Comparison of ENCODE assay signal across 8 mouse cellular contexts in the genomic region with DNA sequence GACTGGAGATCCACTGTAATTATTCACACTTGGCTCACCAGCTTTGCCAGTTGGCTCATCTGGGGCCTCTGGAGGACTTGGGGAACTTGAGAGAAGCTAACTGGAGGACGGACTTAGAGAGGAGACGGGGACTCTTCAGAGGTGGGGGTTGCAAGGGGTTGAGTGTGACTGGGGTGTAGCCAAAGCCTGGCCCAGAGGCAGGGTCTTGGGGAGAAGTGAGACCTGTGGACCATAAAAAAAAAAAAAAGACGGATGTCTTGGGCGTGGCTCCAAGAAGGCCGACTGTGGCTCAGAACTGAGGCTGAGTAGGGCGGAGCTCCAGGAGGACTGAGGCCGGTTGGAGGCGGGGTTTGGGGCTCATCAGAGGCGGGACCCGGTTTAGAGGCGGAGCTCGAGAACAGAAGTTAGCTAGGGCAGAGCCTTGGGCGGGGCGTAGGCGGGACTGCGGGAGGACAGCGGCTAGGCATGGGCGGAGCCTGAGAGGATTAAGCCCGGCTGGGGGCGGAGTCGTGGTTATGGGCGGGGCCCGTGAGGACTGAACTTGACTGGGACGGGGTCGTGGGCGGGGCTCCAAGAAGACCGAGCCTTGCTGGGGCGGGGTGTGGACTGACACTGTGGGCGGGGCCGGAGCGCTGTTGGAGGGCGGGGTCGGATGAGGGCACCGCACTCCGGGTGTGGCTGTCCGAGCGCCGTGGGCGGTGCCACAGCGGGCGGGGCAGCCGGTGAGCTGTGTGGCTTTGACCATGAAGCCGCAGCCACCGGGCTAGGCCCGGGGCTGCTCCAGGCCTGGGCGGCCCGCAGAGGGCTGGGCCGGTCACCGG. TPM values are rescaled to one million over a fixed set of nuclear protein-coding genes. Genes with fewer than 3 reads are reported as not detected.
DNase-seq lines count a peak whose midpoint lies in the region; ATAC-seq lines count a peak whose summit lies in the region.

A gene (plus strand): TSS at position 638 of the 821 bp plus-strand sequence.

- H3K36me3 ChIP-seq in hindbrain, embryonic 16.5 days (ENCODE audit: control insufficient read depth, insufficient read depth, low read length): no peaks in the 10 kb centered on the region
- no peaks in the 10 kb centered on the region for H3K36me3 ChIP-seq in macrophage (ENCODE audit: inconsistent target)

- H3K9me3 ChIP-seq in hindbrain, embryonic 16.5 days (ENCODE audit: control insufficient read depth, low read length): no peaks in the 10 kb centered on the region

- H3K4me1 ChIP-seq in hindbrain, embryonic 16.5 days (ENCODE audit: control insufficient read depth, insufficient read depth, low read depth, low read length): peaks cover 11% of the 10 kb centered on the region

- peak within 1 kb of the TSS; percentile 70 for H3K9ac ChIP-seq in hindbrain, embryonic 16.5 days (ENCODE audit: low read depth, low read length)

- 0 out of 2 replicates have a peak within 1 kb of the TSS, but pooled peaks have one; percentile 50 for H3K27ac ChIP-seq in hindbrain, embryonic 16.5 days (ENCODE audit: low read depth, low read length)
- H3K27ac ChIP-seq in macrophage: no peak within 1 kb of the TSS

- H3K4me2 ChIP-seq in hindbrain, embryonic 16.5 days (ENCODE audit: low read length): peak within 1 kb of the TSS; percentile 79

- no peaks in the 10 kb centered on the region for H3K79me2 ChIP-seq in macrophage (ENCODE audit: inconsistent target)

- peaks cover 3% of the 10 kb centered on the region; the same call in 1 of the 2 replicates for H3K27me3 ChIP-seq in hindbrain, embryonic 16.5 days (replicated peaks; ENCODE audit: control insufficient read depth, insufficient read depth, low read length)

- ATAC-seq in hindbrain, embryonic 16.5 days: peak; percentile 90

- H3K4me3 ChIP-seq in hindbrain, embryonic 16.5 days (ENCODE audit: low read length): peak within 1 kb of the TSS; percentile 59
- peak within 1 kb of the TSS; percentile 43 for H3K4me3 ChIP-seq in macrophage (ENCODE audit: inconsistent target)

- WGBS in hindbrain, embryonic 16.5 days: 3% methylated on average over 47 of the region's 49 CpGs
- WGBS in macrophage (ENCODE audit: missing documents): 2% methylated on average over 48 of the region's 49 CpGs

- DNase-seq in WW6 (ENCODE audit: low read depth, low spot score): peak; percentile 98
- peak; percentile 82 to 83 for DNase-seq in cerebellum, postnatal 4 days (ENCODE audit: low spot score in 2 of 2)
- peak; percentile 99 for DNase-seq in gastrocnemius, adult 18-20 months (ENCODE audit: low spot score)
- peak; percentile 96 to 97 for DNase-seq in left cerebral cortex, adult 18-20 months (ENCODE audit: low spot score in 2 of 2)
- peak; percentile 98 for DNase-seq in right cerebral cortex, adult 18-20 months
- DNase-seq in urinary bladder, postnatal 10 days (ENCODE audit: low spot score): peak; percentile 93

RNA-seq across cellular contexts. Expression of the gene that starts here (rescaled TPM):
- 10 to 100 TPM; 19.1 to 23.1 TPM for total RNA-seq in gastrocnemius, adult 18-20 months (2021)
- polyA plus RNA-seq in hindbrain, embryonic 16.5 days (2015; fragmentation: Nextera tagmentation; extraction: Ambion mirVana): 105 and 131 TPM in 2 replicates
- total RNA-seq in left cerebral cortex, adult 18-20 months (2021): 10 to 100 TPM; 95.4 to 97.6 TPM
- total RNA-seq in macrophage (2018; cell fraction: chromatin; rRNA removed): 10 to 100 TPM in 17 of 26 experiments, 1 to 10 TPM in 9; 3.9 to 39.6 (median 12.4) TPM
- 10 to 100 TPM; 21.5 to 35.5 (median 26.2) TPM for total RNA-seq in macrophage (2018; cell fraction: cytosol; rRNA removed)
- 10 to 100 TPM in 23 of 26 experiments, 1 to 10 TPM in 3; 9.0 to 33.6 (median 15.5) TPM for total RNA-seq in macrophage (2018; cell fraction: nucleus; rRNA removed)
- 17.2 to 33.2 TPM (median 27.1 TPM) in 3 replicates for polyA plus RNA-seq in macrophage (2018)
